Mouse (Mus musculus): Measurements from ENCODE around the gene Abraxas2. TPM values are rescaled to one million over a fixed set of nuclear protein-coding genes. Genes with fewer than 3 reads are reported as not detected.
A peak's percentile ranks its signal among the peaks of the same experiment; 100 is the strongest.

Gene Abraxas2
- polyA plus RNA-seq, 1 experiment from 2014 or later: 43.0 TPM

DNA sequence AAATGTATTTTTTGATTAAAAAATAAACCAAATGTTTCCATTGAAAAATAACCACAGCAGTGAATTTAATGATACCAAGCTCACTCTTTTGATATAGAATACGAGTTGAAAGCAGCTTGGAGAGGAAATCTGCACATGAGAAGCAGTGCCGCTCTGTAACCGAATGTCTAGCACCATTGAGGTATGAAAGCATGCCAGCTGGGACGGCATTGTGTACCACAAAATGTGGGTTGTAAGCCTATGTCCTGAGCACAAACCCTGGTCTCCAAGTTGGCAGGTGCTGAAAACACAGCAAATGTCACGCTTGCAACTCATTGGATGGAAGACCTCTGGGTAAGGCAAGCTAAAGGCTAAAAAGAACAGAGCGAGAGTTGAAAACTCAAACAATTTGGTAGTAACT, 42.0 kb upstream of the Abraxas2 start:
- H3K4me3 ChIP-seq: no peak overlapping the region
- 93% methylated on average over 6 of the region's 6 CpGs for WGBS
- ATAC-seq (ENCODE audit: insufficient number of reproducible peaks, insufficient read depth, low FRiP score, low TSS enrichment): no peak
- no peak overlapping the region for H3K9ac ChIP-seq
- no peak overlapping the region for H3K27ac ChIP-seq
- no peak overlapping the region for H3K4me2 ChIP-seq (replicated peaks)
- no peaks in the 10 kb centered on the region for H3K9me3 ChIP-seq
- H3K36me3 ChIP-seq: peaks cover 6% of the 10 kb centered on the region; the same call in 1 of the 2 replicates
- H3K27me3 ChIP-seq: no peaks in the 10 kb centered on the region
- peaks cover 22% of the 10 kb centered on the region for H3K4me1 ChIP-seq

DNA sequence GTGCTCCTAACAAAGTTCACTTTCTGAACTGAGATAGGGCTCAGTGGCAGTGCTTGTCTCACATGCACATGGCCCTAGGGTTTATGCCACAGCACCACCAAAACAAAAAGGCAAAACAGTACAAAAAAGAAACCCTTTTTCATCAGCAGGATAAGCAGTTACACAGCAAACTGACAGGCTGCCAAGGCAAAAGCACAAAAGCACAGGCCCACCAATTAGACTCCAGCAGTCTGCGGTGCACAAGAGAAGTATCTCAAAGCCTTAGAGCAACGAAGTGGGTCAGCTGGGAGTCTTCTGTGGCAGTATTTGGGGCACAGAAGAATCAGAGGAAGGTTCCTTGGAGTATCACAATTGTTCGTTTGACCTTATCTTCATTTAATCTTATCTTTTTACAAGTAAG, 38.3 kb upstream of the Abraxas2 start:
- no peak overlapping the region for H3K4me2 ChIP-seq (replicated peaks)
- 81% methylated on average over 3 of the region's 3 CpGs for WGBS
- H3K9me3 ChIP-seq: no peaks in the 10 kb centered on the region
- no peaks in the 10 kb centered on the region for H3K27me3 ChIP-seq
- peaks cover 5% of the 10 kb centered on the region for H3K4me1 ChIP-seq
- no peak overlapping the region for H3K9ac ChIP-seq
- no peak overlapping the region for H3K27ac ChIP-seq
- no peak for ATAC-seq (ENCODE audit: insufficient number of reproducible peaks, insufficient read depth, low FRiP score, low TSS enrichment)
- H3K36me3 ChIP-seq: peaks cover 11% of the 10 kb centered on the region; the same call in 1 of the 2 replicates
- H3K4me3 ChIP-seq: no peak overlapping the region

DNA sequence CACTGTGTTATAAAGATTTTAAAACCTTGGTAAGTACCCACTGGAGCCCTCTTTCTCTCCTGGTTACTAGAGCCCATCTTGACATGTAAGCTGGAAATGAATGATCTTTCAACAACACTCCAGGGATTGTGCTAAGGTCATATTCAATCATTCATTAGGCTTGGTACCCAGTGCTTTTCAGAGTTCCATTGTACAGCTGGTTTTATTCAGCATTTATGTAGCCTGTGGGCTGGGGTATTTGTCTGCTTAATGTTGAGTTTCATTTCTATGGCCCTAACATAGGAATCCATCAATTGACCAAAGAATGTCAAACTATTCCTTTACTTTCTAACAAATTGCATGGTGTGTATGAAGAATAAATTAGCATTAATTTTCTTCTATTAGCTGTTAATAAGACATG, 35.2 kb upstream of the Abraxas2 start:
- no peak overlapping the region for H3K9ac ChIP-seq
- no peak overlapping the region for H3K27ac ChIP-seq
- H3K4me1 ChIP-seq: no peaks in the 10 kb centered on the region
- no peak for ATAC-seq (ENCODE audit: insufficient number of reproducible peaks, insufficient read depth, low FRiP score, low TSS enrichment)
- H3K4me3 ChIP-seq: no peak overlapping the region
- no peak overlapping the region for H3K4me2 ChIP-seq (replicated peaks)
- H3K9me3 ChIP-seq: no peaks in the 10 kb centered on the region
- peaks cover 28% of the 10 kb centered on the region for H3K36me3 ChIP-seq
- no peaks in the 10 kb centered on the region for H3K27me3 ChIP-seq

DNA sequence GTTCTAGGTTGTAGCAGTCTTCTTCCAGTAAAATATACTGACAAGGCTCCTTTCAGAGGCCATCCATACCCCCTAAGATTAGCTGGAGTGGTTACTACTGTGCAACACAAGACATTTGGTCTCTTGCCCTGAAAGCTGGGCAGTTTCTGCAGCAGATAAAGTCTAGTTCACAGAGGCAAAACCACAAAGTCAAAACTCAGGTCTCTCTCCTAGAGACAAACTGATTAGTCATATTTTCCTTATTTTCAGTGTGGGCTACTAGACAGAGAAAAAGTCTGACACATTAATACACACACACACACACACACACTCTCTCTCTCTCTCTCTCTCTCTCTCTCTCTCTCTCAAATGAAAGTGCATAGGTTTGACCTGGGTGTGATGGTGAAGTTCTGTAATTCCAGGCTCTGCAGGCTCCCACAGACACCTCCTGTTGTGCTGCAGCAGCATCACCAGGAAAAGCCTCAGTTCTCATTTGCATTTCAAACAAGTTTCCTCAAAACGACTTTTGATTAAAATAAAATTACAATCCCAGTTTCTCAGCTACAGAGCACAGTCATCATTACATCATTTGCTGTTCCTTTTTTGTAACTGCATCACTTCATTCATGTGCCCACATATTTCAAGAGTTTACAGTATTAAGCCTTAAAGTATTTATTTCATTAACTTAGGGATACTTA, 34.5 kb upstream of the Abraxas2 start:
- Histone ChIP-seq H3K36me3 (peaks cover 28% of the 10 kb centered on the region), H3K4me2 (replicated peaks) (no peak overlapping the region), H3K27ac (no peak overlapping the region), H3K9ac (no peak overlapping the region), H3K27me3 (no peaks in the 10 kb centered on the region), H3K4me3 (no peak overlapping the region), H3K4me1 (no peaks in the 10 kb centered on the region), H3K9me3 (no peaks in the 10 kb centered on the region)
- no peak for ATAC-seq (ENCODE audit: insufficient number of reproducible peaks, insufficient read depth, low FRiP score, low TSS enrichment)
- WGBS: 22% methylated on average over 1 of the region's 1 CpGs

DNA sequence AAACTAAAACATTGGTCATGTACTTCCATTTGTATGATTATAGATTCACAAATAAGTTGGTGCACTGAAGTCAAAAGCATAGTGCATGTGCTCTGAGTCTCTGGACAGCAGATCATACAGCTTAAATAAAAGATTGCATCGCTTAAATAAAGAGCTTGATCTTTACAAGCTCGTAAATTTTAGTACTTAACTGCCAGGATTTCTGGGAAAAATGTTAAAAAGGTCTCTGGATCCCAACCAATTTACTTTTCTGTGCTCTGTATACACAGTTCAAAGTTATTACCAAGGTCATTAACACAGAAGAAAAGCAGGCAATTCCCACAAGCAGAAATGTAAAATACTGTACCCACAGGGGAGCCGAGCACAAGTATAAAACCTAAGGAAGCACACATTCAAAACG, 28.1 kb upstream of the Abraxas2 start:
- Histone ChIP-seq H3K4me1 (no peaks in the 10 kb centered on the region), H3K36me3 (peaks cover 42% of the 10 kb centered on the region)

DNA sequence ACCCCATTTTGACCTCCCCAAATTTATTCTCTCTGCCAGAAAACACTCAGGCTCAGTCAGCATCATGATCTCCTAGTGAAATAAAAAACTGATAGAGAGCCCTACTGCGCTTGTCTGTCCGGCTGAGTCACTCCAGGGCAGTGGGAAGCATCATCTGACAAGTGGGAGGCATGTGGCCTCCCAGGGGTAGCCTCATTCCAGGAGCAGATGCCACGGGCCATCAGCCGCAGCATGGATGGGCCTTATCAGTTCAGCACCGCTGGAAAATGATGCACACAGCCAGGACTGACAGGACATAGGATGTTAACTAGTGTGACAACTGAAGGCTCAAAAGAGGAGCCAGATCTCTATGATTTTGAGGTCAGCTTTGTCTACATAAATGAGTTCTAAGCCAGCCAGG, 17.7 kb upstream of the Abraxas2 start:
- H3K9me3 ChIP-seq: no peaks in the 10 kb centered on the region
- no peaks in the 10 kb centered on the region for H3K27me3 ChIP-seq
- peaks cover 15% of the 10 kb centered on the region for H3K36me3 ChIP-seq
- ATAC-seq (ENCODE audit: insufficient number of reproducible peaks, insufficient read depth, low FRiP score, low TSS enrichment): no peak
- H3K4me2 ChIP-seq (replicated peaks): no peak overlapping the region
- no peak overlapping the region for H3K27ac ChIP-seq
- no peak overlapping the region for H3K9ac ChIP-seq
- 79% methylated on average over 5 of the region's 5 CpGs for WGBS
- no peaks in the 10 kb centered on the region for H3K4me1 ChIP-seq
- H3K4me3 ChIP-seq: no peak overlapping the region

More for the DNA sequence above, 28.1 kb upstream of the Abraxas2 start:
- H3K4me3 ChIP-seq: no peak overlapping the region
- ATAC-seq (ENCODE audit: insufficient number of reproducible peaks, insufficient read depth, low FRiP score, low TSS enrichment): no peak
- H3K4me2 ChIP-seq (replicated peaks): no peak overlapping the region
- WGBS: 80% methylated on average over 4 of the region's 4 CpGs
- H3K9me3 ChIP-seq: no peaks in the 10 kb centered on the region
- no peaks in the 10 kb centered on the region for H3K27me3 ChIP-seq
- H3K27ac ChIP-seq: no peak overlapping the region
- H3K9ac ChIP-seq: no peak overlapping the region

DNA sequence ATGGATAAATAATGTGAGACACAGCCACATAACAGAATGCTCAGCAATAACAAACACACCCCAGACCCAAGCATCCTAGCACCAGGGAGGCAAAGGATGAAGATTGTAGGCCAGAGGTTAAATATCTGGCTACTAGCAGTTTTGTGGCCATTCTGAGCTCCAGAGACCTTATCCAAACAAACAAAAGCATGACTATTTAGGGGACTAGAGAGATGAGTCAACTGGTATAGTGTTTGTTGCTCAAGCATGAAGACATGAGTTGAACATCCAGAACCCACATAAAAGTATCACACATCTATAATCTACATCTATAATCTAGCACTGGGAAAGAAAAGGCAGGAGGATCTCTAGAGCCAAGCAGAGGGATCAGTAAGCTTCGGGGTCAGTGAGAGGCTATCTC, 16.6 kb upstream of the Abraxas2 start:
- H3K27ac ChIP-seq: no peak overlapping the region
- H3K4me3 ChIP-seq: no peak overlapping the region
- H3K36me3 ChIP-seq: peaks cover 18% of the 10 kb centered on the region
- no peak overlapping the region for H3K4me2 ChIP-seq (replicated peaks)
- no peaks in the 10 kb centered on the region for H3K4me1 ChIP-seq
- H3K27me3 ChIP-seq: no peaks in the 10 kb centered on the region
- H3K9me3 ChIP-seq: no peaks in the 10 kb centered on the region
- no peak overlapping the region for H3K9ac ChIP-seq
- ATAC-seq (ENCODE audit: insufficient number of reproducible peaks, insufficient read depth, low FRiP score, low TSS enrichment): no peak
- WGBS: 76% methylated on average over 1 of the region's 1 CpGs

DNA sequence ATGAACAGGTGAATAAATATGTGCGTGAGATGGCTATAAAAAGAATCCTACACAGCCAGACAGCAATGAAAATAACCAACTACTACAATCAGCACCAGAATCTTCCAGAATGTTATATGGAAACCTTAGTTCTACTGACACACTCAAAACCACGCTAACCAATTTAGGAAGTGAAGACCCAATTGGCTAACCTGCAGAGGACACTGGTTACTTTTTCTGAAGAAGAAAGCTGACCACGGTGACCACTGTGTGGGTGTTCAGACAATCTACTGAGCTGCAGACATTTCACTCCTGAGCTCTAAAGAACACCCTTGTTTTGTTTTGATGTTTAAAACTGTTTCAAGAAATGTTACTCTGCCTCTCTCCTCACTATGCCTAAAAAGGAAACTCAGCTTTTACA, 15.9 kb upstream of the Abraxas2 start:
- peaks cover 25% of the 10 kb centered on the region for H3K36me3 ChIP-seq
- no peaks in the 10 kb centered on the region for H3K4me1 ChIP-seq
- H3K27ac ChIP-seq: no peak overlapping the region
- no peak overlapping the region for H3K9ac ChIP-seq
- WGBS: 93% methylated on average over 3 of the region's 3 CpGs
- no peak overlapping the region for H3K4me2 ChIP-seq (replicated peaks)
- no peaks in the 10 kb centered on the region for H3K27me3 ChIP-seq
- H3K4me3 ChIP-seq: no peak overlapping the region
- no peaks in the 10 kb centered on the region for H3K9me3 ChIP-seq
- no peak for ATAC-seq (ENCODE audit: insufficient number of reproducible peaks, insufficient read depth, low FRiP score, low TSS enrichment)

DNA sequence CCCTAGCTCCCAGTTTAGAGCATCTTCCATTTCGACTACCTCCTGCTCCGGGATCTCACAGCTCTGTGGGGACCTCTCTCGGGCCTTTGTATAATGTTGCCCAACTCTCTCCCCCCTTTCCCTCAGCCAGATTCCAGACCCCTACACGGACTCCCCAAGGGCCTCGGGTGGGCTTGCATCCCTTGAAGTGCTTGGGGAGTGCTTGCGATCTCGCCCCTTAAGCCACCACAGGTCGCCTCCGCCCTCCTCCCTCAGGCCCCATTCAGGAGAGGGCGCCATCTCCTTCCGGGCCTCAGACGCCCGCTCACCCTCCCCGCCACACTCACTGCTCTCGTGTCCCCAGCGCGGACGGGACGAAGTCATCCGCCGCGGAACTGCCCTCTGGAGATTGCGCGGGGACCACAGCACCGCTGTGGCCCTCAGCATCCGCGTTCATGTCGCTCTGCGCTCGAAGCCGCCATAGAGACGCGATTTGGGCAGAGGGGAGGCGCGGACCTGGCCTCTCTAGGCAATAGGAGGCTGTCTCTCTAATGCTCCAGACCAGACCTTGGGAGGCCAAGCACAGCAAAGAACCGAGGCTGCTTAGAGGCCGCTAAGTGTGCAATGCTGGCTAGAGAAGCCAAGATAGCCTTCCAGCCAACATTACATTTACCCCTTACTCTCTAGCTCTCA, 6.7 kb upstream of the Abraxas2 start, which contains the start of gene Eef1akmt2:
TSS of gene Eef1akmt2 (minus strand) at position 501 of the 672 bp plus-strand sequence.
- Histone ChIP-seq H3K9me3 (no peaks in the 10 kb centered on the region), H3K36me3 (peaks cover 24% of the 10 kb centered on the region), H3K27ac (peak within 1 kb of the TSS; percentile 97), H3K9ac (peak within 1 kb of the TSS; percentile 76), H3K4me3 (peak within 1 kb of the TSS; percentile 70), H3K4me1 (no peaks in the 10 kb centered on the region), H3K27me3 (no peaks in the 10 kb centered on the region), H3K4me2 (replicated peaks) (peak within 1 kb of the TSS; percentile 62)
- WGBS: under 1% methylated on average over 37 of the region's 37 CpGs
- ATAC-seq (ENCODE audit: insufficient number of reproducible peaks, insufficient read depth, low FRiP score, low TSS enrichment): peak; percentile 97

DNA sequence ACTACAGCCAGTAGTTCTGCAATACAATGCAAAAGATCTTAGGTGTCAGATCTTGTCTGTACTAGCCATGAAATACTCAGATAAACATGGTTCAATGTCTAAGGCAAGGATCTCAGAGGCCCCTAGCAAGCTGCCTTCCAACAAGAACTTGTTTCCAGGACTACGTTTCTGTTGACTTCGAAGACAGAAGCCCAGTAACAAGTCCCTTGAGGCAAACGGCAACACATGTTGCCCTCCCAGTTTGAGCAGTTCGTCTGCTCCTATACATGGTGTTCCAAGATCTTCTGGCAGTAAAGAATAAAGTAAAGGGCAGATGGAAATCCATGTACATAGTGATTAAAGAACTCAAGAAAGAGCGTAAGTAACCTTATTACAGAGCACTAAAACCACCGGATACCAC, 5.7 kb upstream of the Abraxas2 start:
- H3K4me2 ChIP-seq (replicated peaks): no peak overlapping the region
- H3K27me3 ChIP-seq: no peaks in the 10 kb centered on the region
- no peak overlapping the region for H3K27ac ChIP-seq
- H3K4me3 ChIP-seq: no peak overlapping the region
- no peak overlapping the region for H3K9ac ChIP-seq
- H3K36me3 ChIP-seq: peaks cover 14% of the 10 kb centered on the region
- no peak for ATAC-seq (ENCODE audit: insufficient number of reproducible peaks, insufficient read depth, low FRiP score, low TSS enrichment)
- H3K9me3 ChIP-seq: no peaks in the 10 kb centered on the region
- H3K4me1 ChIP-seq: no peaks in the 10 kb centered on the region
- WGBS: 72% methylated on average over 6 of the region's 6 CpGs

DNA sequence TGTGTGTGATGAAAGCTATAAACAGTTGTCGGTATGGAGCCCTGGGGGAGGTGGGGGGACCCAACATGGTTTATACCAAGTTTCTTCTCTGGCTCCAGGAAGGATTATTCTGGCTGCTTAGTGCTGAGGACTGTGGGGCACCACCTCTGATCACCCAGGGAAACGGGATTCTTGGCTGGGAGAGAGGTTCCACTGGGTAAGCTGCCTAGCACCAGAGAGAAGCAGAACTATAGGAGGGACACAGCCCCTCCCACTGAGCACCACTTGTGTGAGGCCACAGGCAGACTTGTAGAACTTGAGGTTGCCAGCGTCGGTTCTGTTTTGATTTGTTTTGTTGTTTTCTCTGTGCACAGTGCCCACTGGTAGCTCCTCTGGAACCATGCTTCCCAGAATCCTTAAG, 5.1 kb upstream of the Abraxas2 start:
- Histone ChIP-seq H3K9me3 (no peaks in the 10 kb centered on the region), H3K4me1 (0 out of 2 replicates have a peak, but pooled peaks cover 3% of the 10 kb centered on the region), H3K9ac (no peak overlapping the region), H3K4me2 (replicated peaks) (no peak overlapping the region), H3K36me3 (peaks cover 10% of the 10 kb centered on the region), H3K27me3 (no peaks in the 10 kb centered on the region), H3K4me3 (no peak overlapping the region), H3K27ac (no peak overlapping the region)
- 74% methylated on average over 4 of the region's 4 CpGs for WGBS
- no peak for ATAC-seq (ENCODE audit: insufficient number of reproducible peaks, insufficient read depth, low FRiP score, low TSS enrichment)

DNA sequence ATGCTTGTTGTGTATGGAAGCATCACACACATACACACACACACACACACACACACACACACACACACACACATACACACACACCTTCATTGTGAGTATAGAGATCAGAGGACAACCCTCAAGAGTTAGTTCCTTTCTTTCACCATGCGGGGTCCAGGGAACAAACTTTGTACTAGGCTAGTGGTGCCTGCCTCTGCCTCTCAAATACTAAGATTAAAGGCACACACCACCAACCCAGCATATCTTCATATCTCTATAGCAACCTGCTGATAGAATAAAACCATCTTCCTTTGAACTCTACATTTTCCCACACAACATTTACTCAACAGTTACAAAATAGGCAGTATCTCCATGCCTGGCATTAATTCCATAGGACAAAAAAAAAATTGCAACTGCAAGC, 2.9 kb upstream of the Abraxas2 start:
- Histone ChIP-seq H3K4me3 (no peak overlapping the region), H3K36me3 (no peaks in the 10 kb centered on the region), H3K27ac (no peak overlapping the region), H3K4me1 (peaks cover 9% of the 10 kb centered on the region; the same call in 1 of the 2 replicates), H3K9ac (no peak overlapping the region), H3K4me2 (replicated peaks) (no peak overlapping the region), H3K27me3 (no peaks in the 10 kb centered on the region), H3K9me3 (no peaks in the 10 kb centered on the region)
- WGBS: 95% methylated on average over 1 of the region's 1 CpGs
- ATAC-seq (ENCODE audit: insufficient number of reproducible peaks, insufficient read depth, low FRiP score, low TSS enrichment): no peak
